Mouse (Mus musculus): ENCODE results near the gene Otoa.

Gene Otoa

GRCm38 (mm10) chr7:121081816-121082215 lies 366 bp downstream of the Otoa start:
- no peak for DNase-seq (ENCODE audit: low read depth in 2 of 2, low spot score in 2 of 2)

- no peak for DNase-seq (ENCODE audit: low read depth in 2 of 2, low spot score in 2 of 2)
Observed at GRCm38 (mm10) chr7:121082949-121083513, 1.6 kb downstream of the Otoa start.

GRCm38 (mm10) chr7:121084840-121085453 lies 3.5 kb downstream of the Otoa start:
- no peak for DNase-seq (ENCODE audit: low read depth in 2 of 2, low spot score in 2 of 2)

- DNase-seq (ENCODE audit: low read depth in 2 of 2, low spot score in 2 of 2) = no peak
Observed at GRCm38 (mm10) chr7:121085500-121085899, 4.0 kb downstream of the Otoa start.

- DNase-seq (ENCODE audit: low read depth in 2 of 2, low spot score in 2 of 2) = no peak
Observed at GRCm38 (mm10) chr7:121088745-121089144, 7.3 kb downstream of the Otoa start.

GRCm38 (mm10) chr7:121090748-121091147 lies 9.3 kb downstream of the Otoa start:
- DNase-seq (ENCODE audit: low read depth in 2 of 2, low spot score in 2 of 2) = no peak

GRCm38 (mm10) chr7:121093026-121093425 lies 11.6 kb downstream of the Otoa start:
- no peak for DNase-seq (ENCODE audit: low read depth in 2 of 2, low spot score in 2 of 2)

GRCm38 (mm10) chr7:121098614-121099389 lies 17.4 kb downstream of the Otoa start:
- DNase-seq (ENCODE audit: low read depth in 2 of 2, low spot score in 2 of 2) = no peak

- DNase-seq (ENCODE audit: low read depth in 2 of 2, low spot score in 2 of 2) = no peak
Observed at GRCm38 (mm10) chr7:121107851-121108250, 26.4 kb downstream of the Otoa start.

GRCm38 (mm10) chr7:121111321-121111720 lies 29.9 kb downstream of the Otoa start:
- no peak for DNase-seq (ENCODE audit: low read depth in 2 of 2, low spot score in 2 of 2)

GRCm38 (mm10) chr7:121111762-121112161 lies 30.3 kb downstream of the Otoa start:
- DNase-seq (ENCODE audit: low read depth in 2 of 2, low spot score in 2 of 2) = no peak

- DNase-seq (ENCODE audit: low read depth in 2 of 2, low spot score in 2 of 2) = peak; percentile 44 to 63
Observed at GRCm38 (mm10) chr7:121120143-121120818, 38.8 kb downstream of the Otoa start.

GRCm38 (mm10) chr7:121130837-121131236 lies 49.4 kb downstream of the Otoa start:
- DNase-seq (ENCODE audit: low read depth in 2 of 2, low spot score in 2 of 2) = no peak

- no peak for DNase-seq (ENCODE audit: low read depth in 2 of 2, low spot score in 2 of 2)
Observed at GRCm38 (mm10) chr7:121141274-121141673, 59.8 kb downstream of the Otoa start.

- no peak for DNase-seq (ENCODE audit: low read depth in 2 of 2, low spot score in 2 of 2)
Observed at GRCm38 (mm10) chr7:121150662-121151061, 69.2 kb downstream of the Otoa start.

GRCm38 (mm10) chr7:121152186-121152585 lies 70.7 kb downstream of the Otoa start:
- no peak for DNase-seq (ENCODE audit: low read depth in 2 of 2, low spot score in 2 of 2)

GRCm38 (mm10) chr7:121165616-121166015 lies 84.2 kb downstream of the Otoa start:
- DNase-seq (ENCODE audit: low read depth in 2 of 2, low spot score in 2 of 2) = no peak

GRCm38 (mm10) chr7:121171888-121172287 lies 90.4 kb downstream of the Otoa start:
- DNase-seq (ENCODE audit: low read depth in 2 of 2, low spot score in 2 of 2) = no peak

GRCm38 (mm10) chr7:121187201-121187786 lies 105.8 kb downstream of the Otoa start:
- DNase-seq (ENCODE audit: low read depth in 2 of 2, low spot score in 2 of 2) = no peak

- no peak for DNase-seq (ENCODE audit: low read depth in 2 of 2, low spot score in 2 of 2)
Observed at GRCm38 (mm10) chr7:121188976-121189375, 107.5 kb downstream of the Otoa start.

GRCm38 (mm10) chr7:121198933-121199332 lies 117.5 kb downstream of the Otoa start:
- DNase-seq (ENCODE audit: low read depth in 2 of 2, low spot score in 2 of 2) = no peak

All from CD8-positive naive resting alpha-beta T cell, adult 2 months (primary cell).